Mouse (Mus musculus) limb, embryonic 15.5 days (tissue): ENCODE results near the gene Hectd2. TPM values are rescaled to one million over a fixed set of nuclear protein-coding genes. Genes with fewer than 3 reads are reported as not detected.

Experiments
- ATAC-seq: fragments of 200-750 bp; cut with Nextera tagmentation; 2 replicates; pipeline ENCODE4 v1.8.0; 2017; ENCODE audit warnings: low read depth, moderate TSS enrichment; ENCODE audit not compliant: insufficient number of reproducible peaks, low FRiP score, low TSS enrichment
- H3K27ac ChIP-seq: fragments of 300-500 bp; sonication (generic); 2 replicates; pipeline ENCODE4 v1.5.1; 2015; ENCODE audit warnings: moderate library complexity, mild to moderate bottlenecking, inconsistent platforms
- H3K27me3 ChIP-seq: fragments of 300-500 bp; sonication (generic); 2 replicates; pipeline ENCODE4 v1.6.1; 2015; ENCODE audit warnings: inconsistent platforms
- H3K36me3 ChIP-seq: fragments of 300-500 bp; sonication (generic); 2 replicates; pipeline ENCODE4 v1.6.1; 2015; ENCODE audit warnings: inconsistent platforms
- H3K4me1 ChIP-seq: fragments of 300-500 bp; sonication (generic); 2 replicates; pipeline ENCODE4 v1.6.1; 2015; ENCODE audit warnings: inconsistent platforms
- H3K4me2 ChIP-seq: fragments of 300-500 bp; sonication (generic); 2 replicates; pipeline ENCODE4 v1.6.1; 2015; ENCODE audit warnings: mild to moderate bottlenecking, inconsistent platforms
- H3K4me3 ChIP-seq: fragments of 300-500 bp; sonication (generic); 2 replicates; pipeline ENCODE4 v1.5.1; 2015; ENCODE audit warnings: mild to moderate bottlenecking, inconsistent platforms
- H3K9ac ChIP-seq: fragments of 300-500 bp; sonication (generic); 2 replicates; pipeline ENCODE4 v1.6.1; 2015; ENCODE audit warnings: inconsistent platforms
- H3K9me3 ChIP-seq: fragments of 300-500 bp; sonication (generic); 2 replicates; pipeline ENCODE4 v1.6.1; 2016; ENCODE audit warnings: inconsistent platforms
- WGBS: fragments of 180-500 bp; shearing (Covaris S2); methylation state at CpG from one replicate; pipeline ENCODE4 v1.1.7; 2015; 5-methylcytosine and 5-hydroxymethylcytosine counted together
- polyA plus RNA-seq: library from polyadenylated mRNA; unstranded; fragments of >200 nt; fragmentation: Nextera tagmentation; extraction: Ambion mirVana; gene quantifications from 2 replicates; pipeline ENCODE4 v1.2.1, GENCODE M21; 2015

Hectd2 gene
- polyA plus RNA-seq, 1 experiment from 2014 or later: 4.5 TPM

DNA sequence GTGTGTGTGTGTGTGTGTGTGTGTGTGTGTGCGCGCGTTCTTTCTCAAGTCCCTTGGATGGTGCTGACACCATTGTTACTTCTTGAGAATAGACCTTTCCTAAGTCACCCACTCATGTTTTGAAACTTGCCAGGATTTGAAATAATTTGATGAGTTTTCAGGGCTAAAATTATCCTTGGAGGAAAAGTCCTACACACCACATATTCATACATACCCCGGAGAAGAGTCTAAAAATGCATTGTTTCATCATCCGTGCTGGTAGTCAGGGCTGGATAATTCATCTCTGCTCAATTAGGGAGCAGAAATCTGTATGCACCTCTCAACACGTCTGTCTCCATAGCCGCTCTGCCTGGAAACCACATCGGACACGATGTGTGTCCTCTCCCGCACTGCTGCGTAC lies 17.5 kb upstream of the Hectd2 start:
- H3K4me3 ChIP-seq: no peak overlapping the region
- H3K27ac ChIP-seq: no peak overlapping the region
- H3K36me3 ChIP-seq: no peaks in the 10 kb centered on the region
- 0 out of 2 replicates have a peak, but pooled peaks cover 5% of the 10 kb centered on the region for H3K27me3 ChIP-seq
- WGBS: 88% methylated on average over 11 of the region's 11 CpGs
- H3K9ac ChIP-seq: no peak overlapping the region
- no peaks in the 10 kb centered on the region for H3K9me3 ChIP-seq
- no peak for ATAC-seq
- no peak overlapping the region for H3K4me2 ChIP-seq
- H3K4me1 ChIP-seq: peaks cover 14% of the 10 kb centered on the region

DNA sequence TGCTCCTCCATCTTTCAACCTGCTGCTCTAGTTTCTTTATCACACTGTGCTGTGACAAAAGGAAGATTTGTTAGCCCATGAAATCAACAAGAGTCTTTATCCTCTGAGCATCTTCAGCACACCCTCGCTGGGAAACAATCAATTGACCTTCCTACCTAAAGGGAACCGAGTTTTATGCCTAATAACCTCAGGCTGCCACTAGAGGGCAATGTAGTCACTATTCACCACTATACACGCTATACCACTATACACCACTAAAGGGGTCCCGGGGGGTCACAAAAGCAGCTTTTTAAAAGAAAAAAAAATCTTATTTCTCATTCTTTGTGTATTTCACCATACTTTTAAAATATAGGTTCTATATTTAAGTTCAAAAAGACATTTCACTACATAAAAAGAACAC lies 15.9 kb upstream of the Hectd2 start:
- Histone ChIP-seq H3K36me3 (no peaks in the 10 kb centered on the region), H3K9ac (no peak overlapping the region), H3K27me3 (0 out of 2 replicates have a peak, but pooled peaks cover 5% of the 10 kb centered on the region), H3K4me1 (peaks cover 14% of the 10 kb centered on the region), H3K9me3 (no peaks in the 10 kb centered on the region), H3K4me2 (no peak overlapping the region), H3K27ac (no peak overlapping the region), H3K4me3 (no peak overlapping the region)
- 7% methylated on average over 4 of the region's 4 CpGs for whole genome bisulfite sequencing
- ATAC-seq: no peak

GRCm38 (mm10) chr19:36539311-36539710 lies 15.1 kb upstream of the Hectd2 start:
- Histone ChIP-seq H3K36me3 (no peaks in the 10 kb centered on the region), H3K4me1 (peaks cover 10% of the 10 kb centered on the region), H3K9me3 (no peaks in the 10 kb centered on the region), H3K27ac (no peak overlapping the region), H3K4me3 (no peak overlapping the region), H3K9ac (no peak overlapping the region), H3K27me3 (0 out of 2 replicates have a peak, but pooled peaks cover 5% of the 10 kb centered on the region), H3K4me2 (no peak overlapping the region)
- ATAC-seq: no peak
- 92% methylated on average over 2 of the region's 2 CpGs for WGBS

GRCm38 (mm10) chr19:36540012-36540606 lies 14.3 kb upstream of the Hectd2 start:
- Histone ChIP-seq H3K4me3 (no peak overlapping the region), H3K9ac (no peak overlapping the region), H3K9me3 (no peaks in the 10 kb centered on the region), H3K4me1 (peaks cover 2% of the 10 kb centered on the region; the same call in 1 of the 2 replicates), H3K36me3 (no peaks in the 10 kb centered on the region), H3K27ac (no peak overlapping the region), H3K27me3 (0 out of 2 replicates have a peak, but pooled peaks cover 5% of the 10 kb centered on the region), H3K4me2 (no peak overlapping the region)
- no peak for ATAC-seq
- WGBS: 75% methylated on average over 10 of the region's 10 CpGs

DNA sequence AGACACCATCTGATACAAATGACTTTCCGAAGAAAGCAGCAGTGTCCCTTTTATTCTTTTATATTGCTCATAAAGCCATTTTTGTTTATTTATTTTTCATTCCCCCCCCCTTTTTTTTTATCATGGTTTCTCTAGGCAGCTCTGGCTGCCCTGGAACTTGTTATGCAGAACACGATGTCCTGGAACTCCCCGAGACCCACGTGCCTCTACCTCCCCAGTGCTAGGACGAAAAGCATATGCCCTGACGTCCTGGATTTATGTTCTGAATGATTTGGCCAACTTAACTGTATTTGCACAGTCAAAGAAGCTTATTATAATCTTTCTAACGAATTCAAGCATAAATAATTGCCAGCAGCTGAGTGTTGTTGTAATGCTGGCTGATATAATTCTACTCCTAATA lies 13.7 kb upstream of the Hectd2 start:
- H3K36me3 ChIP-seq: no peaks in the 10 kb centered on the region
- H3K4me3 ChIP-seq: no peak overlapping the region
- no peaks in the 10 kb centered on the region for H3K9me3 ChIP-seq
- no peak overlapping the region for H3K4me2 ChIP-seq
- H3K9ac ChIP-seq: no peak overlapping the region
- H3K27ac ChIP-seq: no peak overlapping the region
- ATAC-seq: no peak
- 63% methylated on average over 7 of the region's 7 CpGs for WGBS
- 0 out of 2 replicates have a peak, but pooled peaks cover 5% of the 10 kb centered on the region for H3K27me3 ChIP-seq
- no peaks in the 10 kb centered on the region for H3K4me1 ChIP-seq

- H3K4me1 ChIP-seq: no peaks in the 10 kb centered on the region
- H3K9me3 ChIP-seq: no peaks in the 10 kb centered on the region
- H3K4me2 ChIP-seq: peak overlapping the region; percentile 91
- 3% methylated on average over 20 of the region's 20 CpGs for WGBS
- H3K36me3 ChIP-seq: no peaks in the 10 kb centered on the region
- no peaks in the 10 kb centered on the region for H3K27me3 ChIP-seq
- no peak overlapping the region for H3K27ac ChIP-seq
- H3K9ac ChIP-seq: peak overlapping the region; percentile 73; the same call in 1 of the 2 replicates
- peak overlapping the region; percentile 80 for H3K4me3 ChIP-seq
- ATAC-seq: no peak; the same call in 1 of the 2 replicates
These were observed 836 bp upstream of the Hectd2 start for GRCm38 (mm10) chr19:36553561-36554045.

- Histone ChIP-seq H3K9ac (peak overlapping the region; percentile 92), H3K9me3 (no peaks in the 10 kb centered on the region), H3K4me2 (peak overlapping the region; percentile 80), H3K27ac (peak overlapping the region; percentile 83), H3K4me1 (no peaks in the 10 kb centered on the region), H3K4me3 (peak overlapping the region; percentile 80), H3K36me3 (no peaks in the 10 kb centered on the region), H3K27me3 (no peaks in the 10 kb centered on the region)
- under 1% methylated on average over 25 of the region's 53 CpGs for WGBS
- peak; percentile 26; the same call in 1 of the 2 replicates for ATAC-seq
These were observed 551 bp downstream of the Hectd2 start for GRCm38 (mm10) chr19:36554785-36555595.

DNA sequence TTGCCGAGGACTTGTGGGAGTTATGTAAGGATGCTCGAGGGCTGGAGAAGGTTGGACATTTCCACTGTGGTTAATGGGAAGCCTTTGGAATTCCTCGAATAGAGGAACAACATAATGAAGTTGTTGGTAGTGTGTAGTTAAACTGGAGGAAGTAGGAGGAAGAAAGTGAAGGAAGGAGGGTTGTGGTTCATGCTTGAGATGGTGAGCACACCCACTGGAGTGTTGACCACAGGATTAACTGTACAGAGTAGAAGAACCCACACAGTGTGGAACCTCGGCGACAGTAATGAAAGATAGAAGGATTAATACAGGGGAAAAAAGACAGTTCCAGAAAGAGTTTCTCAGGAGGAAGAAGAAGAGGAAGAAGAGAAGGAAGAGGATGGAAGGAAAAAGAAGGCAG lies 4.9 kb downstream of the Hectd2 start:
- H3K4me1 ChIP-seq: no peaks in the 10 kb centered on the region
- no peaks in the 10 kb centered on the region for H3K9me3 ChIP-seq
- no peak overlapping the region for H3K4me3 ChIP-seq
- H3K27me3 ChIP-seq: no peaks in the 10 kb centered on the region
- no peak overlapping the region for H3K4me2 ChIP-seq
- WGBS: 63% methylated on average over 5 of the region's 5 CpGs
- no peak overlapping the region for H3K27ac ChIP-seq
- no peaks in the 10 kb centered on the region for H3K36me3 ChIP-seq
- no peak for ATAC-seq
- no peak overlapping the region for H3K9ac ChIP-seq

- H3K27ac ChIP-seq: no peak overlapping the region
- H3K9ac ChIP-seq: no peak overlapping the region
- no peak overlapping the region for H3K4me2 ChIP-seq
- no peak for ATAC-seq
- no peaks in the 10 kb centered on the region for H3K9me3 ChIP-seq
- H3K4me1 ChIP-seq: no peaks in the 10 kb centered on the region
- WGBS: 29% methylated on average over 2 of the region's 2 CpGs
- H3K36me3 ChIP-seq: no peaks in the 10 kb centered on the region
- H3K4me3 ChIP-seq: no peak overlapping the region
- no peaks in the 10 kb centered on the region for H3K27me3 ChIP-seq
These were observed 5.7 kb downstream of the Hectd2 start for GRCm38 (mm10) chr19:36560160-36560559.

DNA sequence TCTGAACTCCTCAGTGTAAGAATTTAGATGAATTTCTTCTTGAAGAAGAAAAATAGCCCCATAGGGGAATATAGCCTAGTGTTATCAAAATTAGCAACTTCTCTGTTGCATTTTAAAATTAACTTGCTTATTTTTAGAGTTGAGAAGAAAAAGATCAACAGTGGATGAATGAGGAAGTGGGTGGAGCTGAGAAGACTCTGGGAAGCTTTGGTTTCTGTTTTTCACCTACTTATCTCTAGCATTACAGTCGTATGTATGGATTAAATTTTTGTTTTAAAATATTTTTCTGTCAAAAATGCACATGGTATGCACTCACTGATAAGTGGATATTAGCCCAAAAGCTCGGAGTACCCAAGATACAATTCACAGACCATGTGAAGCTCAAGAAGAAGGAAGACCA lies 6.7 kb downstream of the Hectd2 start:
- 64% methylated on average over 2 of the region's 2 CpGs for WGBS

GRCm38 (mm10) chr19:36564396-36564795 lies 10.0 kb downstream of the Hectd2 start:
- H3K36me3 ChIP-seq: no peaks in the 10 kb centered on the region
- no peak overlapping the region for H3K4me2 ChIP-seq
- no peaks in the 10 kb centered on the region for H3K9me3 ChIP-seq
- no peak overlapping the region for H3K27ac ChIP-seq
- H3K27me3 ChIP-seq: no peaks in the 10 kb centered on the region
- ATAC-seq: no peak
- no peak overlapping the region for H3K9ac ChIP-seq
- H3K4me3 ChIP-seq: no peak overlapping the region
- no peaks in the 10 kb centered on the region for H3K4me1 ChIP-seq
- WGBS: 76% methylated on average over 2 of the region's 2 CpGs

More for the DNA sequence above, 6.7 kb downstream of the Hectd2 start:
- H3K36me3 ChIP-seq: no peaks in the 10 kb centered on the region
- H3K9me3 ChIP-seq: no peaks in the 10 kb centered on the region
- no peak overlapping the region for H3K9ac ChIP-seq
- no peaks in the 10 kb centered on the region for H3K4me1 ChIP-seq
- H3K4me3 ChIP-seq: no peak overlapping the region
- no peak overlapping the region for H3K27ac ChIP-seq
- ATAC-seq: no peak
- H3K27me3 ChIP-seq: no peaks in the 10 kb centered on the region
- H3K4me2 ChIP-seq: no peak overlapping the region

- Histone ChIP-seq H3K4me2 (no peak overlapping the region), H3K36me3 (0 out of 2 replicates have a peak, but pooled peaks cover 2% of the 10 kb centered on the region), H3K4me3 (no peak overlapping the region), H3K9me3 (no peaks in the 10 kb centered on the region), H3K4me1 (no peaks in the 10 kb centered on the region), H3K27ac (no peak overlapping the region), H3K9ac (no peak overlapping the region), H3K27me3 (no peaks in the 10 kb centered on the region)
- no peak for ATAC-seq
- 65% methylated on average over 3 of the region's 3 CpGs for whole genome bisulfite sequencing
These were observed 19.5 kb downstream of the Hectd2 start for GRCm38 (mm10) chr19:36573986-36574385.
